Mouse (Mus musculus) spleen, adult 2 months (tissue): Measurements from ENCODE around the gene Polk. TPM values are rescaled to one million over a fixed set of nuclear protein-coding genes. Genes with fewer than 3 reads are reported as not detected.
A peak's percentile ranks its signal among the peaks of the same experiment; 100 is the strongest.

Experiments used
- DNase-seq, 2 experiments: peaks; one replicate each; pipeline versions ENCODE4 v3.0.0 to v3.0.0-alpha.2; 2012 to 2021; ENCODE audit warnings: low spot score in 2 of 2, low read depth in 1 of 2
- H3K27ac ChIP-seq: fragments of 200-500 bp; 2 replicates; pipeline ENCODE4 v1.5.1; 2012; ENCODE audit warnings: low read length, inconsistent platforms; ENCODE audit not compliant: insufficient read depth
- H3K27me3 ChIP-seq: fragments of 200-500 bp; 2 replicates; pipeline ENCODE4 v1.6.1; 2012; ENCODE audit warnings: mild to moderate bottlenecking, moderate library complexity, low read length, inconsistent platforms; ENCODE audit not compliant: control insufficient read depth, insufficient read depth
- H3K36me3 ChIP-seq: fragments of 200-500 bp; 2 replicates; pipeline ENCODE4 v1.6.1; 2012; ENCODE audit warnings: mild to moderate bottlenecking, low read length, inconsistent platforms; ENCODE audit not compliant: control insufficient read depth, insufficient read depth
- H3K4me1 ChIP-seq: fragments of 200-500 bp; 2 replicates; pipeline ENCODE4 v1.6.1; 2011; ENCODE audit warnings: inconsistent platforms; ENCODE audit not compliant: control insufficient read depth, insufficient read depth, insufficient read length
- H3K4me3 ChIP-seq: fragments of 200-500 bp; 2 replicates; pipeline ENCODE4 v1.5.1; 2011; ENCODE audit warnings: mild to moderate bottlenecking, inconsistent platforms; ENCODE audit not compliant: insufficient read depth, insufficient read length; ENCODE audit errors: extremely low read depth
- CTCF ChIP-seq: fragments of 200-500 bp; IDR thresholded peaks from 2 replicates; pipeline ENCODE4 v1.5.1; 2011; ENCODE audit warnings: mild to moderate bottlenecking, inconsistent platforms; ENCODE audit not compliant: insufficient read depth, insufficient read length, insufficient replicate concordance; ENCODE audit errors: extremely low read depth
- POLR2A ChIP-seq: fragments of 200-500 bp; IDR thresholded peaks from 2 replicates; pipeline ENCODE4 v1.6.1; 2011; ENCODE audit warnings: low read depth, low read length, inconsistent platforms
- WGBS: fragments of 180-500 bp; shearing (Covaris S2); methylation state at CpG from one replicate; pipeline ENCODE4 v1.1.7; 2018; 5-methylcytosine and 5-hydroxymethylcytosine counted together
- polyA plus RNA-seq: library from polyadenylated mRNA; depleted of rRNA; stranded (reverse); fragments of >200 nt; gene quantifications from 2 replicates; pipeline ENCODE4 v1.2.3, GENCODE M21; 2012

The Polk gene
- polyA plus RNA-seq, 1 experiment = 0.97 TPM

GRCm38 (mm10) chr13:96542901-96543891 is 817 bp upstream of the Polk start:
- Histone ChIP-seq H3K4me1 (peaks cover 5% of the 10 kb centered on the region; the same call in 1 of the 2 replicates), H3K4me3 (peak overlapping the region; percentile 98), H3K36me3 (no peaks in the 10 kb centered on the region), H3K27ac (peak overlapping the region; percentile 97), H3K27me3 (no peaks in the 10 kb centered on the region)
- TF ChIP-seq POLR2A (no peak), CTCF (no peak)
- DNase-seq = peak in 1 of 2 experiments; percentile 45
- 1% methylated on average over 72 of the region's 73 CpGs for WGBS

GRCm38 (mm10) chr13:96541381-96541780 is 998 bp downstream of the Polk start:
- H3K27ac ChIP-seq = no peak overlapping the region
- H3K4me1 ChIP-seq = peaks cover 5% of the 10 kb centered on the region; the same call in 1 of the 2 replicates
- H3K4me3 ChIP-seq = no peak overlapping the region; the same call in 1 of the 2 replicates
- no peak for DNase-seq
- no peaks in the 10 kb centered on the region for H3K36me3 ChIP-seq
- 13% methylated on average over 2 of the region's 2 CpGs for WGBS
- H3K27me3 ChIP-seq = no peaks in the 10 kb centered on the region
- no peak for TF ChIP-seq POLR2A
- no peak for TF ChIP-seq CTCF

GRCm38 (mm10) chr13:96538103-96538502 is 4.3 kb downstream of the Polk start:
- no peaks in the 10 kb centered on the region for H3K27me3 ChIP-seq
- no peak for DNase-seq
- H3K36me3 ChIP-seq = no peaks in the 10 kb centered on the region
- H3K4me3 ChIP-seq = no peak overlapping the region
- H3K27ac ChIP-seq = no peak overlapping the region
- H3K4me1 ChIP-seq = peaks cover under 1% of the 10 kb centered on the region; the same call in 1 of the 2 replicates
- TF ChIP-seq CTCF = no peak
- no peak for TF ChIP-seq POLR2A
- WGBS = 89% methylated on average over 3 of the region's 3 CpGs

- WGBS = 92% methylated on average over 5 of the region's 5 CpGs
- TF ChIP-seq POLR2A = no peak
- TF ChIP-seq CTCF = no peak
Observed at GRCm38 (mm10) chr13:96536821-96537572, 5.4 kb downstream of the Polk start.

GRCm38 (mm10) chr13:96533742-96534141 is 8.6 kb downstream of the Polk start:
- Histone ChIP-seq H3K36me3 (no peaks in the 10 kb centered on the region), H3K4me3 (no peak overlapping the region), H3K27me3 (no peaks in the 10 kb centered on the region), H3K27ac (no peak overlapping the region), H3K4me1 (no peaks in the 10 kb centered on the region)
- 92% methylated on average over 2 of the region's 2 CpGs for WGBS
- TF ChIP-seq POLR2A (no peak), CTCF (no peak)
- DNase-seq = no peak

More at GRCm38 (mm10) chr13:96536821-96537572, 5.4 kb downstream of the Polk start:
- no peak for DNase-seq
- no peak overlapping the region for H3K27ac ChIP-seq
- H3K4me1 ChIP-seq = no peaks in the 10 kb centered on the region
- H3K4me3 ChIP-seq = no peak overlapping the region
- no peaks in the 10 kb centered on the region for H3K36me3 ChIP-seq
- no peaks in the 10 kb centered on the region for H3K27me3 ChIP-seq

- Histone ChIP-seq H3K27me3 (no peaks in the 10 kb centered on the region), H3K4me1 (no peaks in the 10 kb centered on the region), H3K27ac (no peak overlapping the region), H3K4me3 (no peak overlapping the region), H3K36me3 (no peaks in the 10 kb centered on the region)
- WGBS = 93% methylated on average over 6 of the region's 6 CpGs
- no peak for TF ChIP-seq CTCF
- TF ChIP-seq POLR2A = no peak
- DNase-seq = no peak
Observed at GRCm38 (mm10) chr13:96532176-96532575, 10.2 kb downstream of the Polk start.
